Mouse (Mus musculus) embryonic facial prominence, embryonic 10.5 days (tissue): ENCODE measurements at regions not wholly inside any gene's neighbourhood (a gene's known extent, or its start where the extent isn't known, plus 50 kb on each side); places are given as distances from the start of the nearest gene placed in this dataset.

ENCODE experiments used
- DNase-seq: peaks from one replicate; pipeline ENCODE4 v3.0.0-alpha.2; 2017; ENCODE audit warnings: low spot score
- H3K27ac ChIP-seq: fragments of 300-500 bp; sonication (generic); replicated peaks from 2 replicates; pipeline ENCODE4 v1.5.1; 2016; ENCODE audit warnings: mild to moderate bottlenecking
- H3K27me3 ChIP-seq: fragments of 300-500 bp; sonication (generic); replicated peaks from 2 replicates; pipeline ENCODE4 v1.6.1; 2016; ENCODE audit warnings: low read depth, mild to moderate bottlenecking; ENCODE audit not compliant: poor library complexity, severe bottlenecking
- H3K36me3 ChIP-seq: fragments of 300-500 bp; sonication (generic); replicated peaks from 2 replicates; pipeline ENCODE4 v1.6.1; 2016; ENCODE audit warnings: mild to moderate bottlenecking, moderate library complexity
- H3K4me1 ChIP-seq: fragments of 300-500 bp; sonication (generic); 2 replicates; pipeline ENCODE4 v1.6.1; 2016
- H3K4me3 ChIP-seq: fragments of 300-500 bp; sonication (generic); 2 replicates; pipeline ENCODE4 v1.5.1; 2016; ENCODE audit warnings: mild to moderate bottlenecking, moderate library complexity
- H3K9me3 ChIP-seq: fragments of 300-500 bp; sonication (generic); 2 replicates; pipeline ENCODE4 v1.6.1; 2016; ENCODE audit warnings: mild to moderate bottlenecking
- WGBS: fragments of 180-500 bp; shearing (Covaris S2); methylation state at CpG from one replicate; pipeline ENCODE4 v1.1.7; 2016; 5-methylcytosine and 5-hydroxymethylcytosine counted together

- DNase-seq, result no peak
- Histone ChIP-seq H3K4me1 (peaks cover 15% of the 10 kb centered on the region), H3K27me3 (no peaks in the 10 kb centered on the region), H3K27ac (no peak overlapping the region), H3K36me3 (no peaks in the 10 kb centered on the region), H3K9me3 (no peaks in the 10 kb centered on the region), H3K4me3 (no peak overlapping the region)
- 80% methylated on average over 3 of the region's 3 CpGs for WGBS
Observed at GRCm38 (mm10) chr11:63754826-63755225, 167.3 kb downstream of the Hs3st3b1 start.

GRCm38 (mm10) chr11:63758313-63758712 lies 163.8 kb downstream of the Hs3st3b1 start:
- WGBS, result 86% methylated on average over 3 of the region's 3 CpGs
- Histone ChIP-seq H3K4me3 (no peak overlapping the region), H3K4me1 (peaks cover 9% of the 10 kb centered on the region), H3K9me3 (no peaks in the 10 kb centered on the region), H3K36me3 (no peaks in the 10 kb centered on the region), H3K27me3 (no peaks in the 10 kb centered on the region), H3K27ac (no peak overlapping the region)
- DNase-seq, result no peak

- WGBS, result 85% methylated on average over 6 of the region's 6 CpGs
- DNase-seq, result no peak
- Histone ChIP-seq H3K4me1 (peaks cover 3% of the 10 kb centered on the region; the same call in 1 of the 2 replicates), H3K27me3 (no peaks in the 10 kb centered on the region), H3K27ac (no peak overlapping the region), H3K36me3 (no peaks in the 10 kb centered on the region), H3K4me3 (no peak overlapping the region), H3K9me3 (no peaks in the 10 kb centered on the region)
Observed at GRCm38 (mm10) chr11:63761561-63761960, 160.5 kb downstream of the Hs3st3b1 start.

- no peak overlapping the region for H3K27ac ChIP-seq
- no peak for DNase-seq
- H3K4me3 ChIP-seq, result no peak overlapping the region
- H3K27me3 ChIP-seq, result peaks cover 6% of the 10 kb centered on the region; the same call in 1 of the 2 replicates
- 68% methylated on average over 10 of the region's 10 CpGs for WGBS
- H3K36me3 ChIP-seq, result no peaks in the 10 kb centered on the region
- H3K9me3 ChIP-seq, result no peaks in the 10 kb centered on the region
- peaks cover 15% of the 10 kb centered on the region; the same call in 1 of the 2 replicates for H3K4me1 ChIP-seq
Observed at GRCm38 (mm10) chr11:63767631-63768250, 154.3 kb downstream of the Hs3st3b1 start.

DNA sequence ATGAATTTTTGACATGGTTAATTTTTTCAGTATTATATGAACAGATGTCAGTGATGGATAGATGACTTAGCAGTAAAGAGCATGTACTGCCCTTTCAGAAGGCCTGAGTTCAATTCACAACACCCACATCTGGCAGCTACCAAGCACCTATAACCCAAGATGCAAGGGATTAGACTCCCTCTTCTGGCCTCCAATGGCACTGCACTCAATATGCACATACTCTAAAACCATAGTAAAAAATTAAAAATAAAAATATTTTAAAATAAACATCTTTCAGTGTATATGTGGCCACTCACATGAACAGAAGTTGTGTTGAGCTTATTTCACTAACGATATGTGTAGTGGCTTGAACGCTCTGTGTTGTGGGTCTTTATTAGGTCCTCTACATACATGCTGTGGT lies 152.4 kb downstream of the Hs3st3b1 start:
- 97% methylated on average over 2 of the region's 2 CpGs for WGBS
- H3K9me3 ChIP-seq, result no peaks in the 10 kb centered on the region
- H3K36me3 ChIP-seq, result no peaks in the 10 kb centered on the region
- H3K4me1 ChIP-seq, result peaks cover 15% of the 10 kb centered on the region; the same call in 1 of the 2 replicates
- H3K27me3 ChIP-seq, result peaks cover 13% of the 10 kb centered on the region; the same call in 1 of the 2 replicates
- H3K27ac ChIP-seq, result no peak overlapping the region
- DNase-seq, result no peak
- H3K4me3 ChIP-seq, result no peak overlapping the region

GRCm38 (mm10) chr11:63775382-63775781 lies 146.7 kb downstream of the Hs3st3b1 start:
- H3K4me1 ChIP-seq, result peaks cover 20% of the 10 kb centered on the region
- no peaks in the 10 kb centered on the region for H3K36me3 ChIP-seq
- H3K27ac ChIP-seq, result peak overlapping the region; percentile 14; the same call in 1 of the 2 replicates
- H3K9me3 ChIP-seq, result no peaks in the 10 kb centered on the region
- 37% methylated on average over 6 of the region's 6 CpGs for WGBS
- H3K4me3 ChIP-seq, result no peak overlapping the region
- H3K27me3 ChIP-seq, result peaks cover 31% of the 10 kb centered on the region
- DNase-seq, result peak; percentile 55

GRCm38 (mm10) chr11:63779371-63779770 lies 142.7 kb downstream of the Hs3st3b1 start:
- 87% methylated on average over 6 of the region's 6 CpGs for WGBS
- peaks cover 22% of the 10 kb centered on the region for H3K4me1 ChIP-seq
- no peaks in the 10 kb centered on the region for H3K36me3 ChIP-seq
- H3K27me3 ChIP-seq, result peaks cover 48% of the 10 kb centered on the region
- no peak overlapping the region for H3K27ac ChIP-seq
- no peak for DNase-seq
- no peak overlapping the region for H3K4me3 ChIP-seq
- no peaks in the 10 kb centered on the region for H3K9me3 ChIP-seq

DNA sequence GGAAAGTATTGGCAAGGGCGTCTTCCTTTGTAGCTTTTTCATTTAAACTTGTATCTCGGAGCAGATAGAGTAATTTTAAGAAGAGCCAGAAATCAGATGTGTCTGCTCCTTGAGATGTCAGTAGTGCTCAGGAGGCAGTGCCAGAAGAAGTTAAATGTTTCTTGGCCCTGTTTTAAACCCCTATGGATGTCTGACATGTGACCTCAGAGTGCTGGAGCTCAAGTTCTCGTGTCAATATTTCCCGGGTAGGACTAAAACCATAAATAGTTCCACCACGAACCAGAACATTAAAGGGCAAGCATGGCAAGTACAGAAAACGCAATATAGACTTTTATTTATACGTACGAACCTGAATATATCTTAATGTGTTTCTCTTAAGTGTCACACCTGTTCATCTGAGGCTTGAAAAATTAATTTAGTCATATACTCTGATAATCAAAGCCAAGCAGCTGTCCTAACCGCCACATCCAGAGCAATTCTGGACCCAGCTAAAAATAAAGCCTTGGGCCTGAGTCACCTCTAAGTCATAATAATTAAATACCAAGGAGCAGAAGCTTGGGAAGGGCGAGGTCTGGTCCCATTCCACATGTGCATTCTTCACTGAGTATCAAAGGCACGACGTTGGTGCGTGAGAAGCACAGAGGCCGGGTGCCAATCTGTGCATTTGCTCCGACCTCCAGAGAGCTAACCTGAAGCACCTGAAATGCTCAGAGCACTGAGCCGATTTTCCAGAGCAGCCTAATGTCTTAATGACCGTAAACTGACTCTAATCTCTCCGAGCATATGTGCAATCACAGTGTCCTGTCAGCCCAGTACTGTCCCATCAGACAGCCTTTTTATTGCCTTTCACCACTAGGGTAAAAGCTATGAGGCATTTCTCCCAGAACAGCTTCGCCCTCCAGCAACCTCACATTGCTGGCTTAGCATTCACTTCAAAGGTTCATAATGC lies 139.8 kb downstream of the Hs3st3b1 start:
- peaks cover 26% of the 10 kb centered on the region for H3K4me1 ChIP-seq
- peaks cover 65% of the 10 kb centered on the region for H3K27me3 ChIP-seq
- H3K36me3 ChIP-seq, result no peaks in the 10 kb centered on the region
- H3K9me3 ChIP-seq, result no peaks in the 10 kb centered on the region
- DNase-seq, result no peak
- no peak overlapping the region for H3K4me3 ChIP-seq
- WGBS, result 76% methylated on average over 19 of the region's 19 CpGs
- H3K27ac ChIP-seq, result no peak overlapping the region

GRCm38 (mm10) chr11:63785281-63785886 lies 136.7 kb downstream of the Hs3st3b1 start:
- Histone ChIP-seq H3K27ac (no peak overlapping the region), H3K27me3 (peaks cover 73% of the 10 kb centered on the region), H3K9me3 (no peaks in the 10 kb centered on the region), H3K4me1 (peaks cover 31% of the 10 kb centered on the region), H3K4me3 (no peak overlapping the region), H3K36me3 (no peaks in the 10 kb centered on the region)
- peak; percentile 28 for DNase-seq
- WGBS, result 12% methylated on average over 8 of the region's 8 CpGs

- no peak for DNase-seq
- Histone ChIP-seq H3K27me3 (peaks cover 68% of the 10 kb centered on the region), H3K27ac (no peak overlapping the region), H3K4me1 (peaks cover 37% of the 10 kb centered on the region), H3K4me3 (no peak overlapping the region), H3K9me3 (no peaks in the 10 kb centered on the region), H3K36me3 (no peaks in the 10 kb centered on the region)
- WGBS, result 55% methylated on average over 4 of the region's 4 CpGs
Observed at GRCm38 (mm10) chr11:63785965-63786364, 136.1 kb downstream of the Hs3st3b1 start.

DNA sequence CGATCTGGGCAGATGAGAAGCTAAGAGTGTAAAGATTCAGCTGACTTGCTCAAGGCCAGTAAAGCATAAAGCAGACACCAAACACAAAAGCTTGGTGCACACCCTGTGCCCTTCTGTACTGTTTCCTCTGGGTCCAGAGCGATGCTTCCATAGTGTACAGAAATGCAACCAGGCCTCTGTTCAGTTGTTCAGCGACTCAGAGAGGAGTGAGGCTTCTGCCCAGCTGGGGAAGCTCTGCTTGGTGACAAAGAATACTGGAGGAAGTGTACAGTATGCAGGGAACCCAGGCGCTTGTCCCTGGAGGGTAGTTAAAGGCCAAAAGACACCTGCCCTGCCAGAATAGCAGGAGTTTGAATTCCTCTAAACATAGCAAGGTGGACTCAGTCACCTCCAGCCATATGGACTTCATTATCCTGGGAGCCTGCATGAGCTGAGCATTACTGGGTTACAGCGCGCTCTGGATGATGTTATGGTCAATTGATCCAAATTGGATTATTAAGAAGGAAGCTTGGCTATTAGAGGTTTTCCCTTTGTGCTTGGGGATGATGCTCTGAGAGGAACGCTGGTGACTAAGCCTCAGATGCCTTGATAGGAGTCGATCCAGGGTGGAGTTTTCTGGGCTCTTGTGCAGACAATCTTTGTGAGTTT lies 132.5 kb downstream of the Hs3st3b1 start:
- H3K27ac ChIP-seq, result no peak overlapping the region
- no peaks in the 10 kb centered on the region for H3K9me3 ChIP-seq
- H3K4me3 ChIP-seq, result no peak overlapping the region
- H3K27me3 ChIP-seq, result peaks cover 81% of the 10 kb centered on the region
- H3K4me1 ChIP-seq, result peaks cover 49% of the 10 kb centered on the region
- H3K36me3 ChIP-seq, result no peaks in the 10 kb centered on the region
- 45% methylated on average over 8 of the region's 8 CpGs for WGBS
- DNase-seq, result peak; percentile 73
